Mouse (Mus musculus): ENCODE measurements around the gene Me1. TPM values are rescaled to one million over a fixed set of nuclear protein-coding genes. Genes with fewer than 3 reads are reported as not detected.

Me1 gene
- polyA plus RNA-seq, 2 experiments, result 21.1 to 23.5 TPM

DNA sequence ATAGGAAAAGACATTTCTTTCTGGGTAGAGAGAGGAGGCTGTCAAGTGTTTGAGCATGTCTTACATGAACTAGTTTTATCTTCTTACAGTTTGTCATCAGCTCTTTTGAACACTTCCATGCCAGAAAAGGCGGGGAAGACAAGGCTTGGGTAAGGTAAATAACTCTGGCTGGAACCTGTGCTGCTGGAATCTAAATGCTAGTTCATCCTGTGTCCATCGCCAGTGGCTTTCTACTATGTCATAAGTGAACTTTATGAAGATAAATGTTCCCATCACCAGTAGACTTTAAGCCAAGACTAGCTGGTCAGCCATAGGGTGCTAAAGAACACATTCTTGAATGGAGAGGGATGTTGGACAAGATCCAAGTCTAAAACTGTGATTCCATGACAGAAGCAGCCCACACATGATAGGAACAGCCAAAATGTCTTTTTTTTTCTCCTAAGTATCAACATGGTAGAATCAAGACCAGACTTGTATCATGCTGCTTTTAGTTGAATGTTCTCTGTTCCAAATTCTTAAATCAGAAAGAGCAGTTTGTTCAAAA is 14.4 kb upstream of the Me1 start:
- no peak overlapping the region for H3K9ac ChIP-seq (ENCODE audit: low read depth, low read length, severe bottlenecking)
- H3K27ac ChIP-seq (replicated peaks; ENCODE audit: low read depth, low read length), result no peak overlapping the region
- H3K27me3 ChIP-seq (ENCODE audit: control insufficient read depth, insufficient read depth, low read length), result no peaks in the 10 kb centered on the region
- H3K4me3 ChIP-seq (replicated peaks; ENCODE audit: low read length), result no peak overlapping the region
- peak; percentile 35 for DNase-seq (ENCODE audit: low spot score)
- TF ChIP-seq POLR2A (IDR thresholded peaks at IDR 0.05; ENCODE audit: borderline replicate concordance, extremely low read depth, insufficient read depth, insufficient read length), result no peak
- no peak overlapping the region for H3K4me2 ChIP-seq (replicated peaks; ENCODE audit: low read depth, low read length, severe bottlenecking)
- 0 out of 2 replicates have a peak, but pooled peaks cover 6% of the 10 kb centered on the region for H3K4me1 ChIP-seq (ENCODE audit: control insufficient read depth, insufficient read depth, low read length)
- peak; percentile 30 for ATAC-seq (ENCODE audit: low FRiP score, low read depth)
- no peaks in the 10 kb centered on the region for H3K36me3 ChIP-seq (ENCODE audit: control insufficient read depth, insufficient read depth, low read length)
- H3K9me3 ChIP-seq (ENCODE audit: control insufficient read depth, low read length), result no peaks in the 10 kb centered on the region
- 82% methylated on average over 2 of the region's 2 CpGs for WGBS

DNA sequence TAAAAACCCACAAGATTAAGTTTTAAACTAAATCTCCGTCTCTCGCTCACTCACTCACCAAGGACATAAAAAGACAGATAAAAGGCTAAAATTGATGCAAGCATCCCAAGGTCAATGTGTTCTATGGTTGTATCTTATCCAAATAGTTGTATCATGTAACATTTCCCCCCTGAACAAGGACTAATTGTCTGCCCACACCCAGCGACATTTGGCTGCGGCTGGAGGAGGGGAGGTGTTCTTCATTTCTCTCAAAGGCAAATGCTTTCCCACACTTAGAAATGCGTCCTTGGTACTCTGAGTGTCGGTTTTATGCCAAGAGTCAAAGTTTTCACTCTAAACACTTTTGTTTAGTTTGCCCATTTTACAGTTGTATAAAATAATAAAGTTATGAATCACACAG is 13.2 kb upstream of the Me1 start:
- no peak overlapping the region for H3K9ac ChIP-seq (ENCODE audit: low read depth, low read length, severe bottlenecking)
- WGBS, result 63% methylated on average over 6 of the region's 6 CpGs
- no peaks in the 10 kb centered on the region for H3K9me3 ChIP-seq (ENCODE audit: control insufficient read depth, low read length)
- TF ChIP-seq POLR2A (IDR thresholded peaks at IDR 0.05; ENCODE audit: borderline replicate concordance, extremely low read depth, insufficient read depth, insufficient read length), result no peak
- H3K27me3 ChIP-seq (ENCODE audit: control insufficient read depth, insufficient read depth, low read length), result no peaks in the 10 kb centered on the region
- H3K4me1 ChIP-seq (ENCODE audit: control insufficient read depth, insufficient read depth, low read length), result 0 out of 2 replicates have a peak, but pooled peaks cover 6% of the 10 kb centered on the region
- H3K27ac ChIP-seq (replicated peaks; ENCODE audit: low read depth, low read length), result no peak overlapping the region
- H3K36me3 ChIP-seq (ENCODE audit: control insufficient read depth, insufficient read depth, low read length), result no peaks in the 10 kb centered on the region
- H3K4me2 ChIP-seq (replicated peaks; ENCODE audit: low read depth, low read length, severe bottlenecking), result no peak overlapping the region
- DNase-seq (ENCODE audit: low spot score), result no peak
- H3K4me3 ChIP-seq (replicated peaks; ENCODE audit: low read length), result no peak overlapping the region
- ATAC-seq (ENCODE audit: low FRiP score, low read depth), result no peak

DNA sequence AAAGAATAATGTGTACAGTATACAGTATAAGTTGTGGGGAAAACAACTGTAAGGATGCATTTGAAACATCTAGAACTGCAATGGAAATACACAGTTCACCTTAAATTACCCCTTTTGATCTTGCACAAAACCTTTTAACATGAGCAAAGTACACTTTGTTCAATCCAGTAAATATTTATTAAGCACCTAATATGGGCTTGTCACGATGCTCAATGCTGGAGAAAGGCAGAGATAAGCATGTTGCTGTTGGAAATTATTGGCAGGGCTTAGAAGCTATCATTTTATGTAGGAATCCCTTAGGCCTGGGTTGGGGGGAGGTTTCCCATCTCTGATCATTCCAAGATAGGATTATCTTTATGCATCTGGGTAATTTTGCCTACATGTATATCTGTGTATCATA is 11.7 kb upstream of the Me1 start:
- ATAC-seq (ENCODE audit: low FRiP score, low read depth), result no peak
- no peak for DNase-seq (ENCODE audit: low spot score)
- Histone ChIP-seq H3K27ac (replicated peaks; ENCODE audit: low read depth, low read length) (no peak overlapping the region), H3K4me1 (ENCODE audit: control insufficient read depth, insufficient read depth, low read length) (0 out of 2 replicates have a peak, but pooled peaks cover 6% of the 10 kb centered on the region), H3K4me2 (replicated peaks; ENCODE audit: low read depth, low read length, severe bottlenecking) (no peak overlapping the region), H3K36me3 (ENCODE audit: control insufficient read depth, insufficient read depth, low read length) (no peaks in the 10 kb centered on the region), H3K9ac (ENCODE audit: low read depth, low read length, severe bottlenecking) (no peak overlapping the region), H3K9me3 (ENCODE audit: control insufficient read depth, low read length) (no peaks in the 10 kb centered on the region), H3K27me3 (ENCODE audit: control insufficient read depth, insufficient read depth, low read length) (no peaks in the 10 kb centered on the region), H3K4me3 (replicated peaks; ENCODE audit: low read length) (no peak overlapping the region)
- WGBS, result 69% methylated on average over 1 of the region's 1 CpGs
- no peak for TF ChIP-seq POLR2A (IDR thresholded peaks at IDR 0.05; ENCODE audit: borderline replicate concordance, extremely low read depth, insufficient read depth, insufficient read length)

DNA sequence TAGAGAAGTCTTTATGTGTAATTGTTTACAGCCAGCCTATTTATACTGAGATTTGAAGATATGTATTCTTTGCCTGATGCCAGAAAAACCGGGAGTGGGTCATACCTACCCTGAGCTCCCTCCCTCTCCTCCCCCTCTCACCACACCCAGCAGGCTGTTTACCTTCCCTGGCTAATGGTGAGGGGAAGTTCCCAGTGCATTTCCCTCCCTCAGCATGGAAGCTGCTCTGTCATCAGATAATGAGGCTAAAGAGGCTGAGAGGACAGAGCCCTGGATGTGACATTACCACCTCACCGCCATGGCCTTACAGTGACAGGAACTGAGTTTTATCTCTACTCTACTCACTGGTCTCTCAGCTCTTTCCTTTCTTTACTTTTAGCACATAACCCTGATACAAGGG is 6.1 kb upstream of the Me1 start:
- Histone ChIP-seq H3K9me3 (ENCODE audit: control insufficient read depth, low read length) (no peaks in the 10 kb centered on the region), H3K4me1 (ENCODE audit: control insufficient read depth, insufficient read depth, low read length) (peaks cover 3% of the 10 kb centered on the region; the same call in 1 of the 2 replicates), H3K36me3 (ENCODE audit: control insufficient read depth, insufficient read depth, low read length) (no peaks in the 10 kb centered on the region), H3K27ac (replicated peaks; ENCODE audit: low read depth, low read length) (peak overlapping the region; percentile 79), H3K4me3 (replicated peaks; ENCODE audit: low read length) (no peak overlapping the region), H3K27me3 (ENCODE audit: control insufficient read depth, insufficient read depth, low read length) (no peaks in the 10 kb centered on the region), H3K9ac (ENCODE audit: low read depth, low read length, severe bottlenecking) (no peak overlapping the region), H3K4me2 (replicated peaks; ENCODE audit: low read depth, low read length, severe bottlenecking) (no peak overlapping the region)
- DNase-seq (ENCODE audit: low spot score), result no peak
- TF ChIP-seq POLR2A (IDR thresholded peaks at IDR 0.05; ENCODE audit: borderline replicate concordance, extremely low read depth, insufficient read depth, insufficient read length), result no peak
- WGBS, result 22% methylated on average over 2 of the region's 2 CpGs
- no peak for ATAC-seq (ENCODE audit: low FRiP score, low read depth)

DNA sequence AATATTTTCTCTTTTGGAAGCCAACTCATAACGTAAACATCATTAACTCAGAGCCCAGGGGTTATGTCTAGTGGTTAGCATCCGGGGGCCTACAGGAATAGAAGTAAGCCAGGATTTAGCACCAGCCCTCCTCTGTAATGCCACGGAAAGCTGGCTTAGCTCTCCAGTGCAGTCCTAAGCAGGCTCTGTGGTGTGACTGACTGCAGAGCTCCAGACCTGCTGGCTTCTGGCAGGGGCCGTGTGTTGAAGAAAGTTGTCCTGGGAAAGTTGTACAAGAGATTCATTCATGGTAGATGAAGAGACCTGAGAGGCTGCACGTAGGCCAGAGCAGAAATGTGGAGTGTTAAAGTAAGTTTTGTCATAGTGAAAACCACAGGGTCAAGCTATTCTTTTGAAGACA is 5.5 kb upstream of the Me1 start:
- Histone ChIP-seq H3K9me3 (ENCODE audit: control insufficient read depth, low read length) (no peaks in the 10 kb centered on the region), H3K4me2 (replicated peaks; ENCODE audit: low read depth, low read length, severe bottlenecking) (no peak overlapping the region), H3K4me1 (ENCODE audit: control insufficient read depth, insufficient read depth, low read length) (peaks cover 3% of the 10 kb centered on the region; the same call in 1 of the 2 replicates), H3K4me3 (replicated peaks; ENCODE audit: low read length) (no peak overlapping the region), H3K27me3 (ENCODE audit: control insufficient read depth, insufficient read depth, low read length) (no peaks in the 10 kb centered on the region), H3K36me3 (ENCODE audit: control insufficient read depth, insufficient read depth, low read length) (no peaks in the 10 kb centered on the region), H3K9ac (ENCODE audit: low read depth, low read length, severe bottlenecking) (no peak overlapping the region), H3K27ac (replicated peaks; ENCODE audit: low read depth, low read length) (0 out of 2 replicates have a peak overlapping the region, but pooled peaks have one; percentile 29)
- DNase-seq (ENCODE audit: low spot score) (peak; percentile 54), ATAC-seq (ENCODE audit: low FRiP score, low read depth) (peak; percentile 80)
- WGBS, result 22% methylated on average over 5 of the region's 5 CpGs
- no peak for TF ChIP-seq POLR2A (IDR thresholded peaks at IDR 0.05; ENCODE audit: borderline replicate concordance, extremely low read depth, insufficient read depth, insufficient read length)

Data from limb, embryonic 14.5 days (tissue).